Mouse (Mus musculus): ENCODE results near the gene Tmed8. TPM values are rescaled to one million over a fixed set of nuclear protein-coding genes. Genes with fewer than 3 reads are reported as not detected.
"Not testable (repeated sequence)": the region's sequence is repeated elsewhere in the genome, so short reads cannot be mapped to it uniquely, and the experiment has no call there.

Gene Tmed8
- polyA plus RNA-seq, 1 experiment from 2014 or later = 1.7 TPM

DNA sequence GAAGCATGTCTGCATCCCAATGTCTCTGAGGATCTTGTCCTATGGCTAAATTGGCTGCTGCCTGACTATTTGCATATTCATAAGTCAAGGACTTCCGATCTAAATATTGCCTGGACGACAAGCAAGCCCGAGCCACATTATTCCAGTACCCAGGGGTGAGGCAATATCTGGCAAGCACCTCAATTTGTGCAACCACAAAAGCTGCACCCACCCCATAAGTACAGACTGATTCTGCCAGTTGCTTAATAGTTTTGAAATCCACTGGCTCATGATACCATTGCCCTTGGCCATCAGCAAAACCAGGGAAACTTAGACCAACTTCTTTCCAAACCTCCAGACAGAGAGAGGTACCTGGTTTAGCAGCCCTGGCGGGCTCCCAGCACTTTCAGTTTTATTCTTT is 45.8 kb downstream of the Tmed8 start:
- not testable (repeated sequence) for H3K4me2 ChIP-seq (replicated peaks); H3K27me3 ChIP-seq (replicated peaks); H3K36me3 ChIP-seq; H3K4me3 ChIP-seq (replicated peaks); H3K27ac ChIP-seq; H3K9me3 ChIP-seq; H3K4me1 ChIP-seq (replicated peaks); ATAC-seq; H3K9ac ChIP-seq
- 90% methylated on average over 4 of the region's 4 CpGs for WGBS

DNA sequence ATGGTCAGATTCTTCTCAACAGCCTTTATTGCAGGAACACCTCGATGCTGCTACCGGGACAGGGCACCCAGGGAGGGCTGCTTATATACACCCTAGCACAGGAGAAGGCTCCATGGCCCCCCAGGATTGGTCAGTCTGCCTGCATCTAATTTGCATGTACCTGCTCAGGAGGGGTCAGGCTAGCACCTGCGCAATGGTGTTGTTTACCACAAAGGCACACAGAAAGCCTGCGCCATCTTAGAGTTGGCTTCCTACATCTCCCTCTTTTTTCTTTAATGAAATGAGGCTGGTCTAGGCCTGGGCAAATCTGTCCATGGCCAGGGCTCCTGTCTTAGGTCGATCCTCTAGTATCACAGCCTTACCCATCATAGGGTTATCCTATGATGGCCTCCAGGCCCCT is 50.8 kb downstream of the Tmed8 start:
- Histone ChIP-seq H3K4me1 (replicated peaks) (peaks cover 6% of the 10 kb centered on the region), H3K4me2 (replicated peaks) (no peak overlapping the region), H3K9ac (no peak overlapping the region), H3K27ac (no peak overlapping the region), H3K4me3 (replicated peaks) (no peak overlapping the region), H3K36me3 (0 out of 2 replicates have a peak, but pooled peaks cover 4% of the 10 kb centered on the region), H3K27me3 (replicated peaks) (no peaks in the 10 kb centered on the region), H3K9me3 (no peaks in the 10 kb centered on the region)
- ATAC-seq = no peak
- 96% methylated on average over 5 of the region's 5 CpGs for WGBS

DNA sequence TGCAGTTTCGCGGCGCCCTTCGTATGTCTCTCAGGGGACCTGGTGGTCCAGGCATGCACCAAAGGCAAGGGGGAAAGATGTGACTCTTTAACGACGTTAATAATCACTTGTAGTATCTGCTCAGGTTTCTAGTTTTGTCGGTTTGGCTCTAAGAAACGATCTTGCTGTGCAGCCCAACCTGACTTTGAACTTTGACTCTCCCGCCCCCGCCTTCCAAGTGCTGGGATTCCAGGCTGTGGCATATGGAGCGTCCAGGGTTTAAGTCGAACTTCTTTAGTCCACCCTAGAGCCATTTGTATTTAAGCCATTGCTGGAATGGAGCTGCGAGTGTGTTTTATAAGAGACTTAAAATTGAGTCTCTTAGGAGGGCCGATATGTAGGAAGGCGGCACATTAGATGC is 52.1 kb downstream of the Tmed8 start:
- Histone ChIP-seq H3K4me3 (replicated peaks) (peak overlapping the region; percentile 98), H3K27me3 (replicated peaks) (no peaks in the 10 kb centered on the region), H3K36me3 (0 out of 2 replicates have a peak, but pooled peaks cover 4% of the 10 kb centered on the region), H3K4me2 (replicated peaks) (peak overlapping the region; percentile 77), H3K9me3 (no peaks in the 10 kb centered on the region), H3K9ac (peak overlapping the region; percentile 83), H3K4me1 (replicated peaks) (peaks cover 6% of the 10 kb centered on the region), H3K27ac (peak overlapping the region; percentile 97)
- peak; percentile 16; the same call in 1 of the 2 replicates for ATAC-seq
- WGBS = 15% methylated on average over 15 of the region's 15 CpGs

- ATAC-seq = peak; percentile 98
- 0 out of 2 replicates have a peak, but pooled peaks cover 4% of the 10 kb centered on the region for H3K36me3 ChIP-seq
- peaks cover 6% of the 10 kb centered on the region for H3K4me1 ChIP-seq (replicated peaks)
- 0% methylated on average over 61 of the region's 61 CpGs for WGBS
- no peaks in the 10 kb centered on the region for H3K27me3 ChIP-seq (replicated peaks)
- H3K27ac ChIP-seq = peak within 1 kb of the TSS; percentile 97
- peak within 1 kb of the TSS; percentile 83 for H3K9ac ChIP-seq
- no peaks in the 10 kb centered on the region for H3K9me3 ChIP-seq
- H3K4me3 ChIP-seq (replicated peaks) = peak within 1 kb of the TSS; percentile 98
- peak within 1 kb of the TSS; percentile 77 for H3K4me2 ChIP-seq (replicated peaks)
Measured at GRCm38 (mm10) chr12:87147395-87148089, 52.7 kb downstream of the Tmed8 start, which contains the start of gene Pomt2. Gene Pomt2, minus strand, starts transcription at chr12:87147968.

- Histone ChIP-seq H3K9ac (peak within 1 kb of the TSS; percentile 83), H3K27me3 (replicated peaks) (no peaks in the 10 kb centered on the region), H3K36me3 (0 out of 2 replicates have a peak, but pooled peaks cover 4% of the 10 kb centered on the region), H3K4me3 (replicated peaks) (peak within 1 kb of the TSS; percentile 98), H3K9me3 (no peaks in the 10 kb centered on the region), H3K27ac (peak within 1 kb of the TSS; percentile 97), H3K4me2 (replicated peaks) (peak within 1 kb of the TSS; percentile 77), H3K4me1 (replicated peaks) (peaks cover 6% of the 10 kb centered on the region)
- WGBS = under 1% methylated on average over 27 of the region's 27 CpGs
- peak; percentile 88 for ATAC-seq
Measured at GRCm38 (mm10) chr12:87146966-87147365, 53.3 kb downstream of the Tmed8 start, which contains the start of gene Gstz1. Gene Gstz1, plus strand, starts transcription at chr12:87147165.

DNA sequence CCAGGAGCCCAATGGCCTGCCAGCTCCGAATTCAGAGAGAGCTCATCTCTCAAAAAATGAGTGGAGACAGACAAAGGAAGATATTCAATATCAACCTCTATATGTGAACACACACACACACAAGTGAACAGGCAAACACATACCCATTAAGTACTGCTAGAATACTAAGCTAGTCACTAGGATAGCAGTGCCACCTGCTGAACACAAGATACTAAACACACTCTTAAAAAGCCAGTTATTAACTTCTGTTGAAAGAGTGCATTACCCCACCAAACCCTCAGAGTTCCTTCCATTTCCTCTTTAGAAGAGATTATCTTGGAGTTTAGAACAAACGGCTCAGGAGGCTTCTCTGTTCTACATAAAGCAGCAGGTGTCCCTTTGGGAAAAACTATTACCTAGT is 58.1 kb downstream of the Tmed8 start:
- H3K27ac ChIP-seq = no peak overlapping the region
- H3K9ac ChIP-seq = no peak overlapping the region
- no peaks in the 10 kb centered on the region for H3K27me3 ChIP-seq (replicated peaks)
- H3K9me3 ChIP-seq = no peaks in the 10 kb centered on the region
- H3K4me1 ChIP-seq (replicated peaks) = peaks cover 6% of the 10 kb centered on the region
- H3K4me2 ChIP-seq (replicated peaks) = no peak overlapping the region
- ATAC-seq = no peak
- 72% methylated on average over 2 of the region's 2 CpGs for WGBS
- no peaks in the 10 kb centered on the region for H3K36me3 ChIP-seq
- H3K4me3 ChIP-seq (replicated peaks) = no peak overlapping the region

GRCm38 (mm10) chr12:87138768-87139167 is 61.5 kb downstream of the Tmed8 start:
- Histone ChIP-seq H3K36me3 (no peaks in the 10 kb centered on the region), H3K27me3 (replicated peaks) (no peaks in the 10 kb centered on the region), H3K4me3 (replicated peaks) (no peak overlapping the region), H3K4me1 (replicated peaks) (no peaks in the 10 kb centered on the region), H3K27ac (no peak overlapping the region), H3K9ac (no peak overlapping the region), H3K9me3 (no peaks in the 10 kb centered on the region), H3K4me2 (replicated peaks) (no peak overlapping the region)
- WGBS = 85% methylated on average over 2 of the region's 2 CpGs
- ATAC-seq = no peak

DNA sequence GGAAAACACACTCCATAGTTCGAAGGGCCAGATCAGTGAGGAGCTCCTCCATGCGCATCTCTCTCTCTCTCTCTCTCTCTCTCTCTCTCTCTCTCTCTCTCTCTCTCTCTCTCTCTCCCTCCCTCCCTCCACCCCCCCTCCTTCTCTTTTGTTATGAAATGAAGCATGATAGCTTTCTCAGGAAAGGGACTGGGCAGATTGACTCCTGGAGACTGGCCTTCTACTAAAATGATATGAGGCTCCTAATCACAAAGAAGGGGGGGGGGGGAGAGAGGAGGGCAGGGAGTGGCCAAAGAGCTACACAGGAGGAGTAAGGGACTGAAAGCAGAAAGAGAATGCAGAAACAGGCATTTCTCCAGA is 61.9 kb downstream of the Tmed8 start:
- H3K4me1 ChIP-seq (replicated peaks) = no peaks in the 10 kb centered on the region
- no peaks in the 10 kb centered on the region for H3K9me3 ChIP-seq
- H3K36me3 ChIP-seq = no peaks in the 10 kb centered on the region
- WGBS = 88% methylated on average over 2 of the region's 2 CpGs
- ATAC-seq = no peak
- no peaks in the 10 kb centered on the region for H3K27me3 ChIP-seq (replicated peaks)
- H3K9ac ChIP-seq = no peak overlapping the region
- no peak overlapping the region for H3K4me3 ChIP-seq (replicated peaks)
- H3K4me2 ChIP-seq (replicated peaks) = no peak overlapping the region
- no peak overlapping the region for H3K27ac ChIP-seq

- 89% methylated on average over 15 of the region's 15 CpGs for WGBS
- H3K27me3 ChIP-seq (replicated peaks) = no peaks in the 10 kb centered on the region
- no peak for ATAC-seq
Measured at GRCm38 (mm10) chr12:87137439-87138341, 62.6 kb downstream of the Tmed8 start.

GRCm38 (mm10) chr12:87132784-87133183 is 67.5 kb downstream of the Tmed8 start:
- H3K36me3 ChIP-seq = no peaks in the 10 kb centered on the region
- WGBS = 91% methylated on average over 9 of the region's 9 CpGs

More at GRCm38 (mm10) chr12:87137439-87138341, 62.6 kb downstream of the Tmed8 start:
- H3K27ac ChIP-seq = no peak overlapping the region
- no peaks in the 10 kb centered on the region for H3K9me3 ChIP-seq
- no peaks in the 10 kb centered on the region for H3K36me3 ChIP-seq
- H3K4me2 ChIP-seq (replicated peaks) = no peak overlapping the region
- H3K4me3 ChIP-seq (replicated peaks) = no peak overlapping the region
- H3K9ac ChIP-seq = no peak overlapping the region
- H3K4me1 ChIP-seq (replicated peaks) = no peaks in the 10 kb centered on the region

DNA sequence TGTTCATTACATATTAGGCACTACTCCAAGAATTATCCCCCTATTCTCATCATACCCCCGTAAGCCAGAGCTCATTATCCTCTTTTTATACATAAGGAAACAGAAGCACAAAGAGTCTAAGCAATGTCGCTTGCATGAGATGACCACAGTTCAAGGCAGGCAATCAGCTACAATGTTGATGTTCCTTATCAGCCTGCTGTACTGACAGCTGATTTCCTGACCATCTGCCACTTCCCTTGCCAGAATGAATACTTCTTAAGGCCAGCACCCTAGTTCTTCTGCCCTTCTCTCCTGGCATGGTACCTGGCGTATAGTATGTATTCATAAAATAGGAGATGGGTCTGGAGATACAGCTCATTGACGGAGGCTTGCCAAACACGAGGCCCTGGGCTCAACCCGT is 68.0 kb downstream of the Tmed8 start:
- no peak overlapping the region for H3K4me2 ChIP-seq (replicated peaks)
- no peak for ATAC-seq
- H3K36me3 ChIP-seq = no peaks in the 10 kb centered on the region
- 92% methylated on average over 6 of the region's 6 CpGs for WGBS
- no peak overlapping the region for H3K27ac ChIP-seq
- no peak overlapping the region for H3K4me3 ChIP-seq (replicated peaks)
- no peaks in the 10 kb centered on the region for H3K27me3 ChIP-seq (replicated peaks)
- H3K9me3 ChIP-seq = no peaks in the 10 kb centered on the region
- no peaks in the 10 kb centered on the region for H3K4me1 ChIP-seq (replicated peaks)
- no peak overlapping the region for H3K9ac ChIP-seq

More at GRCm38 (mm10) chr12:87132784-87133183, 67.5 kb downstream of the Tmed8 start:
- H3K4me3 ChIP-seq (replicated peaks) = no peak overlapping the region
- H3K4me1 ChIP-seq (replicated peaks) = no peaks in the 10 kb centered on the region
- ATAC-seq = no peak
- H3K9ac ChIP-seq = no peak overlapping the region
- H3K9me3 ChIP-seq = no peaks in the 10 kb centered on the region
- no peak overlapping the region for H3K4me2 ChIP-seq (replicated peaks)
- H3K27me3 ChIP-seq (replicated peaks) = no peaks in the 10 kb centered on the region
- H3K27ac ChIP-seq = no peak overlapping the region

DNA sequence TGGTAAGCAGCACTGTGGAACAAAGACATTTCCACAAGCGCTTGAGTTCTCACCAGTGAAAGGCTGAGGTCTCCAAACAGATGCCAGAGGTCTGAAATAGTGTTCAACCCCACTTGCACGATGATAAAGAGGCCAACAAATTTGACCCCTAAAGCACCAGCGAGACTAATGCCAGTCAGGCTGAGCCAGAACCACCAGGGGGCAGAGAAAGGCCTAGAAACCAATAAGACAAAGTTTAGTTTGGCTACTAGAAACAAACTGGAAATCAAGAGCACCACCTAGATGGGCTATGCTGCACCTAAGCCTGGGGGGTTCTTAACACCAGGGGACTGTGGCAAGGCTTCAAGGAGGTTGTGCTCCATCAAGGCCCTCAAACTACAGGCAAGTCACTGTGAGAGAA is 68.6 kb downstream of the Tmed8 start:
- 58% methylated on average over 3 of the region's 3 CpGs for WGBS
- Histone ChIP-seq H3K27me3 (replicated peaks) (no peaks in the 10 kb centered on the region), H3K4me1 (replicated peaks) (no peaks in the 10 kb centered on the region), H3K4me2 (replicated peaks) (no peak overlapping the region), H3K9ac (no peak overlapping the region), H3K9me3 (no peaks in the 10 kb centered on the region), H3K4me3 (replicated peaks) (no peak overlapping the region), H3K27ac (no peak overlapping the region), H3K36me3 (no peaks in the 10 kb centered on the region)
- no peak for ATAC-seq

Measured in intestine, embryonic 15.5 days (tissue).